Mouse (Mus musculus) granulocyte monocyte progenitor cell, adult 5-6 weeks (primary cell): ENCODE results near the gene Tmem91. TPM values are rescaled to one million over a fixed set of nuclear protein-coding genes. Genes with fewer than 3 reads are reported as not detected.

Source experiments
- ATAC-seq: replicated peaks from 2 replicates; pipeline ENCODE4 v1.8.0; 2016; ENCODE audit warnings: mild to moderate bottlenecking, moderate TSS enrichment, inconsistent platforms; ENCODE audit not compliant: poor library complexity, severe bottlenecking
- total RNA-seq, 2 experiments: library from RNA; stranded (forward) in 1 of 2; stranded (reverse) in 1 of 2; fragments of 200-712, 200-1000 nt in 1 of 2; fragments of >200 nt in 1 of 2; fragmentation: Nextera tagmentation in 1 of 2; gene quantifications; 2 replicates each; pipeline ENCODE4 v1.2.3; 2014 to 2017

The Tmem91 gene
- total RNA-seq, 2 experiments from 2014 or later: 0.75 TPM; not detected in 1

GRCm38 (mm10) chr7:25674297-25674696 lies 669 bp downstream of the Tmem91 start:
- peak; percentile 21 for ATAC-seq

- ATAC-seq: no peak
Observed at GRCm38 (mm10) chr7:25672442-25672841, 2.5 kb downstream of the Tmem91 start.

GRCm38 (mm10) chr7:25671686-25672085 lies 3.3 kb downstream of the Tmem91 start:
- no peak for ATAC-seq

GRCm38 (mm10) chr7:25670096-25670495 lies 4.9 kb downstream of the Tmem91 start:
- no peak for ATAC-seq

- ATAC-seq: no peak
Observed at GRCm38 (mm10) chr7:25669631-25670030, 5.3 kb downstream of the Tmem91 start.

GRCm38 (mm10) chr7:25669158-25669557 lies 5.8 kb downstream of the Tmem91 start:
- no peak for ATAC-seq

GRCm38 (mm10) chr7:25666381-25666780 lies 8.6 kb downstream of the Tmem91 start:
- no peak for ATAC-seq

GRCm38 (mm10) chr7:25658657-25659472 lies 16.1 kb downstream of the Tmem91 start, which contains the start of the genes Bckdha and Exosc5:
Gene Bckdha, minus strand, starts transcription at chr7:25658981.
Gene Exosc5, plus strand, starts transcription at chr7:25659164.
- peak; percentile 94 for ATAC-seq

GRCm38 (mm10) chr7:25657785-25658184 lies 17.2 kb downstream of the Tmem91 start:
- no peak for ATAC-seq

GRCm38 (mm10) chr7:25655601-25656428 lies 19.2 kb downstream of the Tmem91 start:
- no peak for ATAC-seq

- 0 out of 2 replicates have a peak, but pooled peaks have one; percentile 14 for ATAC-seq
Observed at GRCm38 (mm10) chr7:25652244-25652759, 22.7 kb downstream of the Tmem91 start.

GRCm38 (mm10) chr7:25651281-25651680 lies 23.7 kb downstream of the Tmem91 start:
- peak; percentile 62 for ATAC-seq

- ATAC-seq: peak; percentile 61
Observed at GRCm38 (mm10) chr7:25649839-25650238, 25.1 kb downstream of the Tmem91 start.

- ATAC-seq: no peak
Observed at GRCm38 (mm10) chr7:25647574-25648123, 27.3 kb downstream of the Tmem91 start.

GRCm38 (mm10) chr7:25645074-25645473 lies 29.9 kb downstream of the Tmem91 start:
- peak; percentile 51 for ATAC-seq

GRCm38 (mm10) chr7:25644631-25645030 lies 30.3 kb downstream of the Tmem91 start:
- peak; percentile 57 for ATAC-seq

- ATAC-seq: peak; percentile 18; the same call in 1 of the 2 replicates
Observed at GRCm38 (mm10) chr7:25644136-25644535, 30.8 kb downstream of the Tmem91 start.

- ATAC-seq: no peak
Observed at GRCm38 (mm10) chr7:25639754-25640153, 35.2 kb downstream of the Tmem91 start.

- no peak for ATAC-seq
Observed at GRCm38 (mm10) chr7:25637099-25637498, 37.9 kb downstream of the Tmem91 start.

- no peak for ATAC-seq
Observed at GRCm38 (mm10) chr7:25636373-25636772, 38.6 kb downstream of the Tmem91 start.
